Mouse (Mus musculus): Measurements from ENCODE around the gene Tssk3. TPM values are rescaled to one million over a fixed set of nuclear protein-coding genes. Genes with fewer than 3 reads are reported as not detected.
"Not testable (repeated sequence)": the region's sequence is repeated elsewhere in the genome, so short reads cannot be mapped to it uniquely, and the experiment has no call there.

Tssk3 gene
- polyA plus RNA-seq, 1 experiment from 2014 or later, result not detected

DNA sequence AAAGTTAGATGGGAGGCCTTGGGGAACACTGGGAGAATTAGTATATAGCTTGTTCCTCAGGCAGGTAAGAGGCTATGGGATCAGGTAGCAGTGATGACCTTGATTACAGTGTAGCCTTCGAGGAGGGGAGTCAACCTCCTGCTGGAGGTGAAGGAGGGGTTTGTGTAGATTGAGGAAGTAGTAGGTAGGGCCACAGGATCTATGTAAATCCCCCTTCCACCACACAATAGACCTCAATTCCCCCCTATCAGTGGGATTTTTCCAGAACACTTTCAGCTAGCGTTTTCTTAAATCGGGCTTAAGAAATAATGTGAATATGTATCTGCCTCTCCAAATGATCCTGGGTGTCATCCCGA lies 30.0 kb downstream of the Tssk3 start:
- Histone ChIP-seq H3K27ac (ENCODE audit: low read depth, low read length) (peak overlapping the region; percentile 81), H3K4me3 (ENCODE audit: low read depth, low read length) (peak overlapping the region; percentile 87), H3K9ac (ENCODE audit: low read length) (peak overlapping the region; percentile 59), H3K9me3 (replicated peaks; ENCODE audit: control insufficient read depth, low read length) (no peaks in the 10 kb centered on the region), H3K4me1 (ENCODE audit: control insufficient read depth, insufficient read depth, low read length) (peaks cover 7% of the 10 kb centered on the region), H3K27me3 (replicated peaks; ENCODE audit: control insufficient read depth, insufficient read depth, low read length) (no peaks in the 10 kb centered on the region), H3K4me2 (ENCODE audit: low read length) (peak overlapping the region; percentile 52), H3K36me3 (ENCODE audit: control insufficient read depth, insufficient read depth, low read length) (peaks cover 17% of the 10 kb centered on the region)
- WGBS, result 0% methylated on average over 4 of the region's 4 CpGs
- ATAC-seq (peak; percentile 27), DNase-seq (ENCODE audit: low spot score) (no peak)

- peaks cover 7% of the 10 kb centered on the region for H3K4me1 ChIP-seq (ENCODE audit: control insufficient read depth, insufficient read depth, low read length)
- 95% methylated on average over 3 of the region's 3 CpGs for WGBS
- ATAC-seq (no peak), DNase-seq (ENCODE audit: low spot score) (no peak)
- no peaks in the 10 kb centered on the region for H3K9me3 ChIP-seq (replicated peaks; ENCODE audit: control insufficient read depth, low read length)
- no peak overlapping the region for H3K4me3 ChIP-seq (ENCODE audit: low read depth, low read length)
- no peak overlapping the region for H3K9ac ChIP-seq (ENCODE audit: low read length)
- H3K36me3 ChIP-seq (ENCODE audit: control insufficient read depth, insufficient read depth, low read length), result peaks cover 9% of the 10 kb centered on the region; the same call in 1 of the 2 replicates
- no peaks in the 10 kb centered on the region for H3K27me3 ChIP-seq (replicated peaks; ENCODE audit: control insufficient read depth, insufficient read depth, low read length)
- H3K27ac ChIP-seq (ENCODE audit: low read depth, low read length), result no peak overlapping the region
- no peak overlapping the region for H3K4me2 ChIP-seq (ENCODE audit: low read length)
Observed at GRCm38 (mm10) chr4:129459726-129460125, 31.1 kb downstream of the Tssk3 start.

- not testable (repeated sequence) for H3K36me3 ChIP-seq (ENCODE audit: control insufficient read depth, insufficient read depth, low read length); H3K9ac ChIP-seq (ENCODE audit: low read length); H3K9me3 ChIP-seq (replicated peaks; ENCODE audit: control insufficient read depth, low read length); H3K4me2 ChIP-seq (ENCODE audit: low read length); H3K27me3 ChIP-seq (replicated peaks; ENCODE audit: control insufficient read depth, insufficient read depth, low read length); H3K4me3 ChIP-seq (ENCODE audit: low read depth, low read length); DNase-seq (ENCODE audit: low spot score); H3K4me1 ChIP-seq (ENCODE audit: control insufficient read depth, insufficient read depth, low read length); ATAC-seq; H3K27ac ChIP-seq (ENCODE audit: low read depth, low read length)
- 68% methylated on average over 2 of the region's 2 CpGs for WGBS
Observed at GRCm38 (mm10) chr4:129457311-129457710, 33.5 kb downstream of the Tssk3 start.

DNA sequence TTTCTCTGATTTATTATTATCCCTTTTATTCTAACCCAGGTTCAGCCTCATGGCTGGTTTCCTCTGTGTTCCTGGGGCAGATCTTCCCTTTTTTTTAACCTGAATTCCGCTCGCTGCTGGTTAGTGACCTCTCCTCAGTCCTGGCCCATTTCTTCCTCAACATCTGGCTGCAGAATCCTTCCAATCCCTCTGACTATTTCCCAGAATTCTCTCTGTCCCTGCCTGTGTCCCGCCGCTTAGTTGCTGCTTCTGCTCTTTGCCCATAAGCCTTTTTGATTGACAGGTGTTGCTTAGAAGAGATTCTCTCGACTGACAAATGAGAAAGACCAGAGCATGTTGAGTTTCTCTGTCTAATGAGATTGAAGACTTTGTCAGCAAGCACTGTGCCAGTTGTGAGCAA lies 34.7 kb downstream of the Tssk3 start:
- H3K27ac ChIP-seq (ENCODE audit: low read depth, low read length), result no peak overlapping the region
- no peaks in the 10 kb centered on the region for H3K9me3 ChIP-seq (replicated peaks; ENCODE audit: control insufficient read depth, low read length)
- ATAC-seq (no peak), DNase-seq (ENCODE audit: low spot score) (no peak)
- H3K36me3 ChIP-seq (ENCODE audit: control insufficient read depth, insufficient read depth, low read length), result no peaks in the 10 kb centered on the region
- no peaks in the 10 kb centered on the region for H3K4me1 ChIP-seq (ENCODE audit: control insufficient read depth, insufficient read depth, low read length)
- H3K4me3 ChIP-seq (ENCODE audit: low read depth, low read length), result no peak overlapping the region
- WGBS, result 54% methylated on average over 5 of the region's 5 CpGs
- H3K9ac ChIP-seq (ENCODE audit: low read length), result no peak overlapping the region
- H3K27me3 ChIP-seq (replicated peaks; ENCODE audit: control insufficient read depth, insufficient read depth, low read length), result no peaks in the 10 kb centered on the region
- no peak overlapping the region for H3K4me2 ChIP-seq (ENCODE audit: low read length)

DNA sequence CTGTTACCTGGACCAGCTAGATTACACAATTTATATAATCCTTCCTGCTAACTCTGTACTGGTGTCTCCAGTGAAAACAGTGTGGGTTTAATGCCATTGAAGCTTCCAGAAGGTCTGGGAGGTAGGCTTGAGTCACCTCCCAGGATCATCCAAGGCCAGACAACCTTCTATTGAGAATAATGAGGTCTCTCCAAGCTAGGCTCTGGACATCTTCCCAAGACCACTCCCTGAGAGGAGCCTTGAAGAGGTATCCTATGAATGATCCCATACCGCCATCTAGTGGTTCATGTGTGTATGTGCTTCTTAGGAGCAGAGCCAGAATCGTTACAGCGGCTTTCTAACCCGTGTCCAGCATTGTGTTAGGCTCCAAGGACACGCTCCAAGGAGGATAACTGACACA lies 35.6 kb downstream of the Tssk3 start:
- DNase-seq (ENCODE audit: low spot score) (peak; percentile 95), ATAC-seq (peak; percentile 74)
- Histone ChIP-seq H3K9me3 (replicated peaks; ENCODE audit: control insufficient read depth, low read length) (no peaks in the 10 kb centered on the region), H3K27ac (ENCODE audit: low read depth, low read length) (no peak overlapping the region), H3K27me3 (replicated peaks; ENCODE audit: control insufficient read depth, insufficient read depth, low read length) (no peaks in the 10 kb centered on the region), H3K9ac (ENCODE audit: low read length) (no peak overlapping the region), H3K4me3 (ENCODE audit: low read depth, low read length) (no peak overlapping the region), H3K4me2 (ENCODE audit: low read length) (no peak overlapping the region), H3K36me3 (ENCODE audit: control insufficient read depth, insufficient read depth, low read length) (no peaks in the 10 kb centered on the region), H3K4me1 (ENCODE audit: control insufficient read depth, insufficient read depth, low read length) (no peaks in the 10 kb centered on the region)
- 1% methylated on average over 5 of the region's 5 CpGs for WGBS

DNA sequence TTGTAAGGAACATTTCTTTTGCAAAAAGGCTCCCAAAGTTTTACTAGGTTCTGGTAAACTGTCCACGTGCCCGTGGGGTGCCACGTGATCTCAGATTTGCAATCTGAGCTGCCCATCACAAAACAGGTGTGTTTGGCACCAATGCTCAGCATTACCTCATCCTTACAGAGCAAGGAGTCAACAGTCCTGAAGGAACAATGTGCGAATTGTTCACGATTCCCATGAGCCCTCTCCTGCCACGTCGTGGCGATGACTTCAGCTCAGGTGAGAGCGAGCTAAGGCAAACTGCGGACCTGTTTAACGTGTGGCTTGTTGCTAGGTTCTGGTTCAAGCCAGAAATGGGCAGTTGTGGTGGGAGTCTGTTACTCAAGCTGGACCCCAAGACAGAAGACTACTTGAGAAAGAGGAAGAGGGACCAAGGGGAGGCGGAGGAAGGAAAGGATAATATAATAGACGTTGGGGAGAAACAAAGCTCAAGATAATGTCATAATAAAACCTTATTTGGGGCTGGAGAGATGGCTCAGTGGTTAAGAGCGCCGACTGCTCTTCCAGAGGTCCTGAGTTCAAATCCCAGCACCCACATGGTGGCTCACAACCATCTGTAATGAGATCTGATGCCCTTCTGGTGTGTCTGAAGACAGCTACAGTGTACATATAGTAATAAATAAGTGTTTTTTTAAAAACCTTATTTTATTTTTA lies 39.2 kb downstream of the Tssk3 start:
- Histone ChIP-seq H3K27ac (ENCODE audit: low read depth, low read length) (no peak overlapping the region), H3K36me3 (ENCODE audit: control insufficient read depth, insufficient read depth, low read length) (no peaks in the 10 kb centered on the region), H3K4me1 (ENCODE audit: control insufficient read depth, insufficient read depth, low read length) (no peaks in the 10 kb centered on the region), H3K27me3 (replicated peaks; ENCODE audit: control insufficient read depth, insufficient read depth, low read length) (no peaks in the 10 kb centered on the region), H3K4me3 (ENCODE audit: low read depth, low read length) (no peak overlapping the region), H3K4me2 (ENCODE audit: low read length) (no peak overlapping the region), H3K9me3 (replicated peaks; ENCODE audit: control insufficient read depth, low read length) (no peaks in the 10 kb centered on the region), H3K9ac (ENCODE audit: low read length) (no peak overlapping the region)
- WGBS, result 83% methylated on average over 15 of the region's 15 CpGs
- DNase-seq (ENCODE audit: low spot score), result no peak
- no peak for ATAC-seq

GRCm38 (mm10) chr4:129450851-129451250 lies 40.0 kb downstream of the Tssk3 start:
- H3K4me1 ChIP-seq (ENCODE audit: control insufficient read depth, insufficient read depth, low read length), result no peaks in the 10 kb centered on the region
- H3K9ac ChIP-seq (ENCODE audit: low read length), result no peak overlapping the region
- no peaks in the 10 kb centered on the region for H3K9me3 ChIP-seq (replicated peaks; ENCODE audit: control insufficient read depth, low read length)
- no peak overlapping the region for H3K27ac ChIP-seq (ENCODE audit: low read depth, low read length)
- DNase-seq (ENCODE audit: low spot score) (no peak), ATAC-seq (no peak)
- H3K27me3 ChIP-seq (replicated peaks; ENCODE audit: control insufficient read depth, insufficient read depth, low read length), result no peaks in the 10 kb centered on the region
- 76% methylated on average over 2 of the region's 2 CpGs for WGBS
- no peak overlapping the region for H3K4me2 ChIP-seq (ENCODE audit: low read length)
- H3K4me3 ChIP-seq (ENCODE audit: low read depth, low read length), result no peak overlapping the region
- no peaks in the 10 kb centered on the region for H3K36me3 ChIP-seq (ENCODE audit: control insufficient read depth, insufficient read depth, low read length)

DNA sequence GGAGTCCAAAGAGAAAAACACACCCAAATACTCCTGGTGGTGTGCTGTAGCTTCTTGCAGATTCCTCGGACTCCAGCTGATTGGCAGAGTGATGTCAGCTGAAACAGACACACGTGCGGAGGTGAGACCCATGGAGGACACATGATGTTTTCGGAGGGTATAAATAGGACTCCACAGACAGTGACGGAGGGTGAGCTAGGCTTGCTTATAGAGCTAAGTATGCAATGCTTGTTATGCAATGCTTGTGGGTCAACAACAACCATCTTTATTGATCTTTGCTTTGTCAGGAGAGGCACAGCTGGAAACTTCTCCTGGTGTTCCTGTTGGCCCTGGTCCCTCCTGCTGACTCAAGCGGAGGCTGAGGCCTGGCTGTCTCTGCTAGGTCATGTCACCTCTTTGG lies 42.1 kb downstream of the Tssk3 start:
- no peak for DNase-seq (ENCODE audit: low spot score)
- 87% methylated on average over 6 of the region's 6 CpGs for WGBS
- no peak overlapping the region for H3K4me2 ChIP-seq (ENCODE audit: low read length)
- H3K4me1 ChIP-seq (ENCODE audit: control insufficient read depth, insufficient read depth, low read length), result no peaks in the 10 kb centered on the region
- no peaks in the 10 kb centered on the region for H3K9me3 ChIP-seq (replicated peaks; ENCODE audit: control insufficient read depth, low read length)
- no peak for ATAC-seq
- no peaks in the 10 kb centered on the region for H3K36me3 ChIP-seq (ENCODE audit: control insufficient read depth, insufficient read depth, low read length)
- no peak overlapping the region for H3K4me3 ChIP-seq (ENCODE audit: low read depth, low read length)
- H3K27ac ChIP-seq (ENCODE audit: low read depth, low read length), result no peak overlapping the region
- H3K9ac ChIP-seq (ENCODE audit: low read length), result no peak overlapping the region
- no peaks in the 10 kb centered on the region for H3K27me3 ChIP-seq (replicated peaks; ENCODE audit: control insufficient read depth, insufficient read depth, low read length)

DNA sequence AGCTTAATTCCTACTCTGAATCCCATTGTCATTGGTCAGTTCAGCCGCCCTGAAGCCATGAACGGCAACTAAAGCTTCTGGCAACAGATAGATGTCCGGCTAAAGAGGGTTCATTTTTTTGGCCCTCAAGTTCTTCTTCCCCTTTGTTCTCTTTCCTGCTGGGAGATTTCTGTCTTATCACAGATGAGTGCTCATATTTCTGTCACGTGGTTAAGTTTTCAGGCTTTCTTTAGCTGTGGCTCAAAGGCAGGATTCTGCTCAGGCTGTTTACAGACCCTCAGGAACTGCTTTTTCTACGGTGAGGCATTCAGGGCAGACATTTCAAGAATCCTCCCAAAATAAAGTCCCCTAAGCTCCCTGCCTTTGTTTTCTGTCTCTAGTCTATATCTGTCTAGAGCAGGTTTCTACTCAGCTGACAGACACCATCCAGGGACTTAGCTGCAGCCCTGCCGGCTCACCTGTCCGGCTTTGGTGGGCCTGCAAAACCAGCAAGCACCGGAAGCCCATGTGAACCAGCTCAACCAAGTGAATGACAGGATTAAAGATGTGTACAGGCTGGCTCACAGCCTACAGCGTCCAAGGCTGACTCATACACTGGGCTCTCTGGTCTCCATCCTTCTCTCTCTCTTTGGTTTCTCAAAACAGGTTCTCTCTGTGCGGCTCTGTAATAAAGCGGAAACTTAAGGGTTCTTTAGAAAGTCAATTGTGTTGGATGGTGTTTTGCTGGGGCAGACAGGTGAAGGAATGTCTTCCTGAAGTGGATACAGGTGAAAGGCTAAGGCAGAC lies 42.9 kb downstream of the Tssk3 start:
- H3K9me3 ChIP-seq (replicated peaks; ENCODE audit: control insufficient read depth, low read length), result no peaks in the 10 kb centered on the region
- 86% methylated on average over 11 of the region's 11 CpGs for WGBS

More for the DNA sequence above, 42.9 kb downstream of the Tssk3 start:
- H3K4me3 ChIP-seq (ENCODE audit: low read depth, low read length), result no peak overlapping the region
- ATAC-seq (no peak), DNase-seq (ENCODE audit: low spot score) (no peak)
- H3K27ac ChIP-seq (ENCODE audit: low read depth, low read length), result no peak overlapping the region
- H3K4me2 ChIP-seq (ENCODE audit: low read length), result no peak overlapping the region
- H3K9ac ChIP-seq (ENCODE audit: low read length), result no peak overlapping the region
- no peaks in the 10 kb centered on the region for H3K36me3 ChIP-seq (ENCODE audit: control insufficient read depth, insufficient read depth, low read length)
- H3K4me1 ChIP-seq (ENCODE audit: control insufficient read depth, insufficient read depth, low read length), result no peaks in the 10 kb centered on the region
- no peaks in the 10 kb centered on the region; the same call in 1 of the 2 replicates for H3K27me3 ChIP-seq (replicated peaks; ENCODE audit: control insufficient read depth, insufficient read depth, low read length)

Data from forebrain, embryonic 14.5 days (tissue).